Mouse (Mus musculus): Measurements from ENCODE around the gene Hist1h1t.

- TF ChIP-seq CTCF (IDR thresholded peaks at IDR 0.05; ENCODE audit: extremely low read depth, insufficient read length, insufficient replicate concordance, low read depth, low read length) (peak; percentile 59; the same call in 1 of the 2 replicates), POLR2A (IDR thresholded peaks at IDR 0.05; ENCODE audit: low read depth, low read length) (no peak)
These were observed 2.1 kb downstream of the Hist1h1t start for GRCm38 (mm10) chr13:23697491-23698299.
